Mouse (Mus musculus): ENCODE measurements around the gene Camk2g. TPM values are rescaled to one million over a fixed set of nuclear protein-coding genes. Genes with fewer than 3 reads are reported as not detected.
"Not testable (repeated sequence)": the region's sequence is repeated elsewhere in the genome, so short reads cannot be mapped to it uniquely, and the experiment has no call there.

Camk2g gene
- total and polyA plus RNA-seq, 3 experiments: 36.8 to 41.0 (median 37.0) TPM

GRCm38 (mm10) chr14:20713832-20714231, 80.1 kb downstream of the Camk2g start:
- H3K4me3 ChIP-seq: no peak overlapping the region
- no peak overlapping the region for H3K27ac ChIP-seq
- no peaks in the 10 kb centered on the region for H3K36me3 ChIP-seq (ENCODE audit: control insufficient read depth, insufficient read depth, low read length)
- TF ChIP-seq CTCF (IDR thresholded peaks at IDR 0.05): no peak
- TF ChIP-seq POLR2A (IDR thresholded peaks at IDR 0.05; ENCODE audit: insufficient read depth, low read depth, low read length): no peak
- TF ChIP-seq EP300 (IDR thresholded peaks at IDR 0.05; ENCODE audit: insufficient read depth, low read depth, low read length): no peak
- no peaks in the 10 kb centered on the region for H3K27me3 ChIP-seq (ENCODE audit: control insufficient read depth, insufficient read depth, low read length)
- H3K79me2 ChIP-seq (replicated peaks; ENCODE audit: control insufficient read depth, insufficient read depth, low read length): no peaks in the 10 kb centered on the region
- intact Hi-C loops (cut with DNase I): no loop called here
- no peak for DNase-seq
- WGBS: 37% methylated on average over 11 of the region's 11 CpGs
- H3K9ac ChIP-seq (ENCODE audit: low read depth, low read length): no peak overlapping the region
- H3K4me1 ChIP-seq (ENCODE audit: control insufficient read depth, insufficient read depth, low read length): no peaks in the 10 kb centered on the region; the same call in 1 of the 2 replicates

DNA sequence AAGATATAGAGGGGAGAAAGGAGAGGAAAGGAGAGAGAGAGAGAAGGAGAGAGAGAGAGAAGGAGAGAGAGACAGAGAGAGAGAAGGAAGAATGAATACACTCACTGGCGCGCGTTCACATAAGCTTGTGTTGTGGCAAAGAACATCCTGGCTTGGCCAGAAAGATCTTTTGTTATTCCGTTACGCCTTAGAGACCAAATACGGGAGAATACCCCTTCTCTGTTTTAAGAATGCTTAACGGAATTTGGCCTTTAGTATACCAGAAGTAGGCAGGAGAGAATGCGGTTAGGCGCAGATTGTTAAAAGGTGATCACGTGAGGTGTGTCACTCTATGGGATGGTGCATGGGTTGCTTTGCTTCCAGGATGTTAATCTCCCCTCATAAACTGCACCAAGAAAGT, 85.6 kb downstream of the Camk2g start:
- Histone ChIP-seq H3K4me3 (peak overlapping the region; percentile 91), H3K27me3 (ENCODE audit: control insufficient read depth, insufficient read depth, low read length) (no peaks in the 10 kb centered on the region), H3K79me2 (replicated peaks; ENCODE audit: control insufficient read depth, insufficient read depth, low read length) (peaks cover 3% of the 10 kb centered on the region), H3K9ac (ENCODE audit: low read depth, low read length) (peak overlapping the region; percentile 87), H3K36me3 (ENCODE audit: control insufficient read depth, insufficient read depth, low read length) (peaks cover 3% of the 10 kb centered on the region; the same call in 1 of the 2 replicates), H3K4me1 (ENCODE audit: control insufficient read depth, insufficient read depth, low read length) (no peaks in the 10 kb centered on the region; the same call in none of the 2 replicates), H3K27ac (peak overlapping the region; percentile 89)
- DNase-seq: no peak
- TF ChIP-seq CTCF (IDR thresholded peaks at IDR 0.05): no peak
- TF ChIP-seq EP300 (IDR thresholded peaks at IDR 0.05; ENCODE audit: insufficient read depth, low read depth, low read length): no peak
- no peak for TF ChIP-seq POLR2A (IDR thresholded peaks at IDR 0.05; ENCODE audit: insufficient read depth, low read depth, low read length)
- intact Hi-C loops (cut with DNase I): no loop called here
- 2% methylated on average over 10 of the region's 10 CpGs for WGBS

GRCm38 (mm10) chr14:20707201-20708190, 86.4 kb downstream of the Camk2g start, which contains the start of gene Zswim8:
Gene Zswim8, plus strand, starts transcription at chr14:20707552.
- Histone ChIP-seq H3K27ac (peak within 1 kb of the TSS; percentile 89), H3K27me3 (ENCODE audit: control insufficient read depth, insufficient read depth, low read length) (no peaks in the 10 kb centered on the region), H3K4me3 (peak within 1 kb of the TSS; percentile 91), H3K79me2 (replicated peaks; ENCODE audit: control insufficient read depth, insufficient read depth, low read length) (peaks cover 3% of the 10 kb centered on the region), H3K4me1 (ENCODE audit: control insufficient read depth, insufficient read depth, low read length) (no peaks in the 10 kb centered on the region; the same call in none of the 2 replicates), H3K9ac (ENCODE audit: low read depth, low read length) (peak within 1 kb of the TSS; percentile 87), H3K36me3 (ENCODE audit: control insufficient read depth, insufficient read depth, low read length) (peaks cover 3% of the 10 kb centered on the region; the same call in 1 of the 2 replicates)
- WGBS: under 1% methylated on average over 79 of the region's 80 CpGs
- DNase-seq: peak; percentile 93 to 94
- TF ChIP-seq CTCF (IDR thresholded peaks at IDR 0.05) (peak; percentile 43), EP300 (IDR thresholded peaks at IDR 0.05; ENCODE audit: insufficient read depth, low read depth, low read length) (0 out of 2 replicates have a peak, but pooled peaks have one; percentile 66), POLR2A (IDR thresholded peaks at IDR 0.05; ENCODE audit: insufficient read depth, low read depth, low read length) (peak; percentile 82)
- intact Hi-C loops (cut with DNase I): no loop called here

GRCm38 (mm10) chr14:20703461-20703860, 90.4 kb downstream of the Camk2g start:
- Histone ChIP-seq H3K36me3 (ENCODE audit: control insufficient read depth, insufficient read depth, low read length) (peaks cover 22% of the 10 kb centered on the region), H3K27ac (peak overlapping the region; percentile 95; the same call in 1 of the 2 replicates), H3K9ac (ENCODE audit: low read depth, low read length) (peak overlapping the region; percentile 97), H3K4me3 (peak overlapping the region; percentile 93)
- WGBS: 8% methylated on average over 8 of the region's 8 CpGs
- H3K4me1 ChIP-seq (ENCODE audit: control insufficient read depth, insufficient read depth, low read length); DNase-seq; H3K27me3 ChIP-seq (ENCODE audit: control insufficient read depth, insufficient read depth, low read length); H3K79me2 ChIP-seq (replicated peaks; ENCODE audit: control insufficient read depth, insufficient read depth, low read length): not testable (repeated sequence)
- intact Hi-C loops (cut with DNase I): loop anchor here (2.0 kb wide), 1 partner anchor 29 kb away; the partner anchor contains the start of gene Sec24c

DNA sequence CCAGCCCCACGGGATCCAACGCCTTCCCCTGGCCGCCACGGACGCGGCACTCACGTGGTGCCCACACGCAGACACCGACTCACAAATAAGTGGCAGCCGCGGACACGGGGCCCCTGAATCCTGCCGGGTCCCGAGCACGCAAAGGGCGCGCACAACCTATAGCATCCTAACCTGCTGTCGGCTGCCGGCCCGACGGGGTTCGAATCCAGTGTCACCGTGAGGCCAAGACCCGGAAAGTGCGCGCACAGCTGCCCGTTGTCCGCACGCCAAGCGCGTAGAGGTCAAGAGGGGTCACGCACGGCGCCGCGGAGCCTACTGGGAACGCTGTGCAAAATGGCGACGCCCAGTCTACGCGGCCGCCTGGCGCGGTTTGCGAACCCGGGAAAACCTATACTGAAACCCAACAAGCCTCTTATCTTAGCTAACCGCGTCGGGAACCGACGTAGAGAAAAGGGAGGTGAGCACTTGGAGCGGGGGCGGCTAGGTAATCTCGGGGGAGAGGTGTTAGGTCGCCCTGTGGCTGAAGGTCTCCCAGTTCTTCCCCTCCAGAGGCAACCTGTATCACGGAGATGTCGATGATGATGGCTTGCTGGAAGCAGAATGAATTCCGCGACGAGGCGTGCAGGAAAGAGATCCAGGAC, 91.0 kb downstream of the Camk2g start, which contains the start of gene Chchd1:
TSS of gene Chchd1 (plus strand) at position 266 of the 641 bp plus-strand sequence.
- DNase-seq: peak; percentile 92 to 96
- peaks cover 5% of the 10 kb centered on the region for H3K4me1 ChIP-seq (ENCODE audit: control insufficient read depth, insufficient read depth, low read length)
- TF ChIP-seq CTCF (IDR thresholded peaks at IDR 0.05) (no peak), POLR2A (IDR thresholded peaks at IDR 0.05; ENCODE audit: insufficient read depth, low read depth, low read length) (peak; percentile 86), EP300 (IDR thresholded peaks at IDR 0.05; ENCODE audit: insufficient read depth, low read depth, low read length) (no peak)
- H3K9ac ChIP-seq (ENCODE audit: low read depth, low read length): peak within 1 kb of the TSS; percentile 97
- peaks cover 26% of the 10 kb centered on the region for H3K36me3 ChIP-seq (ENCODE audit: control insufficient read depth, insufficient read depth, low read length)
- H3K27me3 ChIP-seq (ENCODE audit: control insufficient read depth, insufficient read depth, low read length): no peaks in the 10 kb centered on the region
- intact Hi-C loops (cut with DNase I): loop anchor here (2.0 kb wide), 1 partner anchor 28 kb away; the partner anchor contains the start of gene Sec24c
- under 1% methylated on average over 61 of the region's 61 CpGs for WGBS
- peak within 1 kb of the TSS; percentile 93 for H3K4me3 ChIP-seq
- H3K27ac ChIP-seq: peak within 1 kb of the TSS; percentile 95
- H3K79me2 ChIP-seq (replicated peaks; ENCODE audit: control insufficient read depth, insufficient read depth, low read length): peaks cover 2% of the 10 kb centered on the region

Measured in heart, adult 2 months (tissue).